Mouse (Mus musculus) CD4-positive, CD25-positive, alpha-beta regulatory T cell (primary cell): ENCODE data around the gene Gm17087. TPM values are rescaled to one million over a fixed set of nuclear protein-coding genes. Genes with fewer than 3 reads are reported as not detected.

Source experiments
- polyA plus RNA-seq: library from polyadenylated mRNA; unstranded; fragments of 100-300 nt; shearing (Covaris generic); gene quantifications from one replicate; pipeline ENCODE4 v1.2.1, GENCODE M21; 2017

Gene Gm17087
- 1.3 TPM for polyA plus RNA-seq

DNA sequence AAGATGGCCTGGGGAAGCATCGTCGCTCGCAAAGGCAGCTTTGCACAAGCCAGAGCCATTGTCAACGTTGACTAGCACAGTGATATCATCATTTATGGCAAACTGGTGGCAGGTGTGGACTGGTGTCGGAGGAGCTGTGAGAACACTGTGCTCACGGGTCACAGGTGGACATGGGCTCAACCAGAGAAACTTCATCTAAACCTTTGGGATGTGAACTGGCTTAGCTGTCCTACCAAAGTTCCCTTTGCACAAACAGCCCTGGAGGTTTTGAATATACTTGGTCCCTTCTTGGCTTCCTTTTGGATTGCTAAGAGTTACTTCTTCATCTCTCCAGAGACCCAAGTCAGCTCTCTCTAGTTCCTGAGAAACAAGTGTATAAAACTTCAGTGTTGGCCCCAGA lies at the start of gene Gm17087:
TSS of gene Gm17087 (minus strand) at position 101 of the 400 bp plus-strand sequence.

GRCm38 (mm10) chr17:8525225-8525721 lies 41.5 kb downstream of the Gm17087 start, which contains the start of gene Pde10a:
Gene Pde10a (plus strand): TSS chr17:8525372.

Other genes with a start within 250 kb of the Gm17087 start
- gene Prr18, start 229.5 kb downstream of the Gm17087 start, polyA plus RNA-seq: 0.14 TPM
- gene T2, start 211.0 kb downstream of the Gm17087 start, polyA plus RNA-seq: 0.29 TPM
- gene T, start 132.5 kb downstream of the Gm17087 start, polyA plus RNA-seq: not detected
- gene Pde10a, start 41.6 kb downstream of the Gm17087 start, polyA plus RNA-seq: not detected